Mouse (Mus musculus) T-helper 17 cell (primary cell): Measurements from ENCODE around the gene Gm10272.
"Not testable (repeated sequence)": the region's sequence is repeated elsewhere in the genome, so short reads cannot be mapped to it uniquely, and the experiment has no call there.

Source experiments
- in situ Hi-C, 2 experiments: fragments of 300-600 bp; cut with MboI, MseI; formaldehyde crosslinking; loops; 1 replicate in 1 of 2; 2 replicates in 1 of 2; pipeline ENCODE4 v1.15.1; 2025; ENCODE audit warnings: high pct_unique_total_duplicates in 2 of 2

The Gm10272 gene

GRCm38 (mm10) chr10:77706326-77706725 lies at the start of gene Gm10272:
Gene Gm10272, plus strand, starts transcription at chr10:77706626.
- in situ Hi-C loops = no loop called here

- in situ Hi-C loops = no loop called here
These were observed 48.0 kb upstream of the Gm10272 start for GRCm38 (mm10) chr10:77658286-77658994.

- in situ Hi-C loops = no loop called here
These were observed 42.3 kb upstream of the Gm10272 start for GRCm38 (mm10) chr10:77663949-77664665.

GRCm38 (mm10) chr10:77666342-77666741 lies 40.1 kb upstream of the Gm10272 start:
- in situ Hi-C loops = no loop called here

- in situ Hi-C loops = no loop called here
These were observed 39.0 kb upstream of the Gm10272 start for GRCm38 (mm10) chr10:77667402-77667801.

- in situ Hi-C loops = loop anchor here in 1 of 2 experiments (10.0 kb wide), 1 partner anchor 1426 kb away; no protein-coding TSS in a partner anchor
These were observed 35.7 kb upstream of the Gm10272 start for GRCm38 (mm10) chr10:77670710-77671109.

- in situ Hi-C loops = loop anchor here in 1 of 2 experiments (10.0 kb wide), 1 partner anchor 1427 kb away; no protein-coding TSS in a partner anchor
These were observed 34.9 kb upstream of the Gm10272 start for GRCm38 (mm10) chr10:77671519-77671918.

- in situ Hi-C loops = loop anchor here in 1 of 2 experiments (10.0 kb wide), 1 partner anchor 1429 kb away; no protein-coding TSS in a partner anchor
These were observed 32.7 kb upstream of the Gm10272 start for GRCm38 (mm10) chr10:77673765-77674164.

- in situ Hi-C loops = loop anchor here in 1 of 2 experiments (10.0 kb wide), 1 partner anchor 1433 kb away; no protein-coding TSS in a partner anchor
These were observed 28.9 kb upstream of the Gm10272 start for GRCm38 (mm10) chr10:77677562-77677961.

- in situ Hi-C loops = no loop called here
These were observed 23.4 kb upstream of the Gm10272 start for GRCm38 (mm10) chr10:77682994-77683393.

GRCm38 (mm10) chr10:77684181-77684580 lies 22.2 kb upstream of the Gm10272 start:
- in situ Hi-C loops = no loop called here

GRCm38 (mm10) chr10:77685895-77686664 lies 20.3 kb upstream of the Gm10272 start, which contains the start of gene Tspear:
Gene Tspear, plus strand, starts transcription at chr10:77686569.
- in situ Hi-C loops = no loop called here

- in situ Hi-C loops = no loop called here
These were observed 19.4 kb upstream of the Gm10272 start for GRCm38 (mm10) chr10:77687021-77687420.

GRCm38 (mm10) chr10:77690356-77690807 lies 16.0 kb upstream of the Gm10272 start, which contains the start of gene Gm19402:
Gene Gm19402, minus strand, starts transcription at chr10:77690757.
- in situ Hi-C loops = not testable (repeated sequence)

- in situ Hi-C loops = no loop called here
These were observed 9.3 kb upstream of the Gm10272 start, which contains the start of gene Gm9508 for GRCm38 (mm10) chr10:77697133-77697532. Gene Gm9508, minus strand, starts transcription at chr10:77697233.

- in situ Hi-C loops = no loop called here
These were observed 3.4 kb downstream of the Gm10272 start for GRCm38 (mm10) chr10:77709831-77710230.

- in situ Hi-C loops = not testable (repeated sequence)
These were observed 4.7 kb downstream of the Gm10272 start, which contains the start of gene Gm10024 for GRCm38 (mm10) chr10:77711157-77711556. Gene Gm10024, plus strand, starts transcription at chr10:77711457.

- in situ Hi-C loops = no loop called here
These were observed 7.3 kb downstream of the Gm10272 start for GRCm38 (mm10) chr10:77713734-77714133.

- in situ Hi-C loops = no loop called here
These were observed 9.1 kb downstream of the Gm10272 start, which contains the start of gene Gm10142 for GRCm38 (mm10) chr10:77715507-77715906. Gene Gm10142, plus strand, starts transcription at chr10:77715807.

GRCm38 (mm10) chr10:77720299-77720698 lies 13.9 kb downstream of the Gm10272 start, which contains the start of gene Krtap12-1:
Gene Krtap12-1, plus strand, starts transcription at chr10:77720599.
- in situ Hi-C loops = not testable (repeated sequence)

- in situ Hi-C loops = no loop called here
These were observed 18.4 kb downstream of the Gm10272 start for GRCm38 (mm10) chr10:77724855-77725254.
